ENCODE assay signal across 9 mouse cellular contexts in genomic region chr3:93537068-93537576, GRCm38 (mm10). TPM values are rescaled to one million over a fixed set of nuclear protein-coding genes. Genes with fewer than 3 reads are reported as not detected.
DNase-seq lines count a peak whose midpoint lies in the region; ATAC-seq and TF ChIP-seq lines count a peak whose summit lies in the region.
"Had no signal": no experiment of that assay in that cellular context is flagged by ENCODE, and none has a peak within 500 bp of the region (broad histone marks: within the 10 kb centered on the region; RNA-seq: fewer than 3 reads in every experiment).

No protein-coding gene starts in this region.

- WGBS in intestine, embryonic 15.5 days: 46% methylated on average over 2 of the region's 2 CpGs
- 50% methylated on average over 2 of the region's 2 CpGs for WGBS in stomach, postnatal 0 days
- 74% methylated on average over 2 of the region's 2 CpGs for WGBS in forebrain, embryonic 16.5 days
- 60% methylated on average over 2 of the region's 2 CpGs for WGBS in hindbrain, embryonic 13.5 days

- H3K36me3 ChIP-seq in intestine, embryonic 15.5 days: no peaks in the 10 kb centered on the region
- H3K36me3 ChIP-seq in stomach, postnatal 0 days (ENCODE audit: control insufficient read depth, insufficient read depth, low read length): no peaks in the 10 kb centered on the region
- no peaks in the 10 kb centered on the region for H3K36me3 ChIP-seq in forebrain, embryonic 16.5 days (ENCODE audit: control insufficient read depth, insufficient read depth)
- H3K36me3 ChIP-seq in hindbrain, embryonic 13.5 days: no peaks in the 10 kb centered on the region

- no peaks in the 10 kb centered on the region for H3K27me3 ChIP-seq in intestine, embryonic 15.5 days (replicated peaks)
- no peaks in the 10 kb centered on the region for H3K27me3 ChIP-seq in stomach, postnatal 0 days (ENCODE audit: control insufficient read depth, insufficient read depth, low read length)
- no peaks in the 10 kb centered on the region for H3K27me3 ChIP-seq in forebrain, embryonic 16.5 days (replicated peaks; ENCODE audit: control insufficient read depth, insufficient read depth, low read length)
- H3K27me3 ChIP-seq in hindbrain, embryonic 13.5 days: no peaks in the 10 kb centered on the region

- H3K9me3 ChIP-seq in intestine, embryonic 15.5 days: no peaks in the 10 kb centered on the region
- H3K9me3 ChIP-seq in stomach, postnatal 0 days (ENCODE audit: control insufficient read depth, low read length): no peaks in the 10 kb centered on the region
- no peaks in the 10 kb centered on the region for H3K9me3 ChIP-seq in forebrain, embryonic 16.5 days (ENCODE audit: control insufficient read depth, low read length)
- H3K9me3 ChIP-seq in hindbrain, embryonic 13.5 days: no peaks in the 10 kb centered on the region

- H3K4me2 ChIP-seq in intestine, embryonic 15.5 days (replicated peaks): no peak overlapping the region
- H3K4me2 ChIP-seq in stomach, postnatal 0 days (replicated peaks; ENCODE audit: low read depth): no peak overlapping the region
- no peak overlapping the region for H3K4me2 ChIP-seq in forebrain, embryonic 16.5 days (ENCODE audit: low read length)
- no peak overlapping the region for H3K4me2 ChIP-seq in hindbrain, embryonic 13.5 days

- no peaks in the 10 kb centered on the region for H3K4me1 ChIP-seq in intestine, embryonic 15.5 days (replicated peaks)
- no peaks in the 10 kb centered on the region for H3K4me1 ChIP-seq in stomach, postnatal 0 days (replicated peaks; ENCODE audit: control insufficient read depth, insufficient read depth)
- no peaks in the 10 kb centered on the region for H3K4me1 ChIP-seq in forebrain, embryonic 16.5 days (replicated peaks; ENCODE audit: control insufficient read depth, insufficient read depth, low read length)
- no peaks in the 10 kb centered on the region for H3K4me1 ChIP-seq in hindbrain, embryonic 13.5 days (replicated peaks)

- TF ChIP-seq CTCF in stomach, postnatal 0 days (IDR thresholded peaks at IDR 0.05; ENCODE audit: low read depth): peak; percentile 46

- ATAC-seq in intestine, embryonic 15.5 days: peak; percentile 66
- ATAC-seq in stomach, postnatal 0 days (ENCODE audit: low FRiP score, low TSS enrichment): peak; percentile 96
- no peak for ATAC-seq in forebrain, embryonic 16.5 days
- ATAC-seq in hindbrain, embryonic 13.5 days (ENCODE audit: low FRiP score): no peak

- intact Hi-C loops in gastrocnemius, postnatal 14 days (cut with DNase I; ENCODE audit: low total_unique reads): no loop called here
- intact Hi-C loops in left cerebral cortex, postnatal 10 days (cut with DNase I): no loop called here

- TF ChIP-seq EP300 in stomach, postnatal 0 days (optimal IDR thresholded peaks at IDR 0.05): no peak

- DNase-seq in ovary, adult 18-20 months (ENCODE audit: low spot score): peak; percentile 51
- DNase-seq in ovary, postnatal 14 days (ENCODE audit: low spot score): no peak
- DNase-seq in gastrocnemius, postnatal 14 days: peak; percentile 77
- peak; percentile 70 for DNase-seq in stomach, postnatal 0 days (ENCODE audit: low spot score)
- DNase-seq in left cerebral cortex, postnatal 10 days (ENCODE audit: extremely low spot score in 1 of 2, low spot score in 2 of 2): no peak

- H3K27ac ChIP-seq in intestine, embryonic 15.5 days: no peak overlapping the region
- H3K27ac ChIP-seq in stomach, postnatal 0 days (replicated peaks): no peak overlapping the region
- no peak overlapping the region for H3K27ac ChIP-seq in forebrain, embryonic 16.5 days (ENCODE audit: low read length)
- no peak overlapping the region for H3K27ac ChIP-seq in hindbrain, embryonic 13.5 days
- H3K27ac ChIP-seq: liver, embryonic 14.5 days had no signal

- no peak overlapping the region for H3K4me3 ChIP-seq in intestine, embryonic 15.5 days (replicated peaks)
- no peak overlapping the region for H3K4me3 ChIP-seq in stomach, postnatal 0 days (ENCODE audit: low read depth, low read length)
- no peak overlapping the region for H3K4me3 ChIP-seq in forebrain, embryonic 16.5 days (replicated peaks; ENCODE audit: low read length)
- no peak overlapping the region for H3K4me3 ChIP-seq in hindbrain, embryonic 13.5 days

- no peak overlapping the region for H3K9ac ChIP-seq in intestine, embryonic 15.5 days
- H3K9ac ChIP-seq in stomach, postnatal 0 days (ENCODE audit: low read length): no peak overlapping the region
- no peak overlapping the region for H3K9ac ChIP-seq in forebrain, embryonic 16.5 days (replicated peaks; ENCODE audit: low read depth, low read length)
- H3K9ac ChIP-seq in hindbrain, embryonic 13.5 days: no peak overlapping the region
- H3K9ac ChIP-seq: liver, embryonic 14.5 days had no signal

RNA-seq across cellular contexts. Expression of gene S100a11, which starts 16.8 kb away (rescaled TPM):
- total RNA-seq in gastrocnemius, postnatal 14 days (2021): 100 to 1,000 TPM; 101 to 110 TPM
- polyA plus RNA-seq in intestine, embryonic 15.5 days (2015; fragmentation: Nextera tagmentation; extraction: Ambion mirVana): 826 and 951 TPM in 2 replicates
- polyA plus RNA-seq in stomach, postnatal 0 days (2015; fragmentation: Nextera tagmentation; extraction: Ambion mirVana): 1,952 and 2,093 TPM in 2 replicates
- 10 to 100 TPM; 23.7 to 24.1 TPM for total RNA-seq in left cerebral cortex, postnatal 10 days (2021)
- polyA plus RNA-seq in forebrain, embryonic 16.5 days (2015; fragmentation: Nextera tagmentation; extraction: Ambion mirVana): 104 and 129 TPM in 2 replicates
- polyA plus RNA-seq in hindbrain, embryonic 13.5 days (2015; fragmentation: Nextera tagmentation; extraction: Ambion mirVana): 225 and 247 TPM in 2 replicates

RNA-seq across cellular contexts. Expression of gene S100a10, which starts 17.8 kb away (rescaled TPM):
- 100 to 1,000 TPM; 102 to 107 TPM for total RNA-seq in gastrocnemius, postnatal 14 days (2021)
- polyA plus RNA-seq in intestine, embryonic 15.5 days (2015; fragmentation: Nextera tagmentation; extraction: Ambion mirVana): 640 and 689 TPM in 2 replicates
- 314 and 375 TPM in 2 replicates for polyA plus RNA-seq in stomach, postnatal 0 days (2015; fragmentation: Nextera tagmentation; extraction: Ambion mirVana)
- total RNA-seq in left cerebral cortex, postnatal 10 days (2021): 10 to 100 TPM; 61.8 to 82.0 TPM
- polyA plus RNA-seq in forebrain, embryonic 16.5 days (2015; fragmentation: Nextera tagmentation; extraction: Ambion mirVana): 117 and 124 TPM in 2 replicates
- 191 and 200 TPM in 2 replicates for polyA plus RNA-seq in hindbrain, embryonic 13.5 days (2015; fragmentation: Nextera tagmentation; extraction: Ambion mirVana)

Comparison
In these comparisons a context has a peak if more than half of its experiments do, and no peak if none do; other contexts are left out.
1. DNase-seq: peak in ovary, adult 18-20 months (single experiment), gastrocnemius, postnatal 14 days (single experiment) and stomach, postnatal 0 days (single experiment); none in ovary, postnatal 14 days (single experiment) and left cerebral cortex, postnatal 10 days (0 of 2).
2. ATAC-seq: peak in intestine, embryonic 15.5 days (single experiment) and stomach, postnatal 0 days (single experiment); none in forebrain, embryonic 16.5 days (single experiment) and hindbrain, embryonic 13.5 days (single experiment).